Mouse (Mus musculus) kidney, adult 2 months (tissue): ENCODE measurements around the gene Foxo1.

ENCODE experiments used
- CTCF ChIP-seq: fragments of 200-500 bp; conservative IDR thresholded peaks from 2 replicates; pipeline ENCODE4 v1.5.1; 2011; ENCODE audit warnings: low read depth, mild to moderate bottlenecking, control low read depth, low read length, moderate library complexity, mixed read lengths; ENCODE audit not compliant: insufficient read depth, insufficient read length
- POLR2A ChIP-seq: fragments of 200-500 bp; IDR thresholded peaks from one replicate; pipeline ENCODE4 v1.6.1; 2011; ENCODE audit warnings: low read depth, low read length, control low read depth

DNA sequence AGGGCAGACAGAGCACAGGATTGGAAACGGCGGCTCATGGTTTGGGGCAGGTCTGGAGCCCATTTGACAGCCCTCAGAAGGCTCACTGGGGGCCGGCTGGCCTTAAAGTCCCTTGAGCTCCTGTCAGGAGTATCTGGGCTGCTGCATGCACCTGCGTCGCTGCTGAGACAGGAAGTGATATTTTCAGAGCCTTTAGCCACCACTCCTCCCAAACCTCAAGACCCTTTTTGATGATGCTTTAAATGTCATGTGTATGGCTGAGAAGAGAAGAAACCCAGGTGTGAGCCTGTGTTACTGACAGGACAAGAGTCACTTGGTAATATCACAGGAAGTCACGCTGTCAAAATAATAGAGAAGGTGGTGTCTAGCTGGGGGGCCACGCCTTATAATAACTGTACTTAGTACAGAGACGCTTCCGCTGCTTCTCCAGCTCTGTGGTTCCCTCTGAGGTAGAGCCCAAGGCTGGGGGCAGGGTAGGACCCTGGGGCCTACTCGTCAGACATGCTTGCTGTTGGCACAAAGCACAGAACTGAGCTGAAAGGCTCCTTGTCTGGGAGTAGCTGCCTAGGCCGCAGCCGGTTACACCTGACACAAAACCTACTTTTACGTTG is 128.1 kb downstream of the Foxo1 start:
- TF ChIP-seq POLR2A (no peak), CTCF (no peak)
